Mouse (Mus musculus) liver, postnatal 0 days (tissue): Measurements from ENCODE around the gene Cry2.

Source experiments
- CTCF ChIP-seq: sonication (generic); IDR thresholded peaks from 2 replicates; pipeline ENCODE4 v1.5.1; 2016; ENCODE audit warnings: antibody characterized with exemption, low read depth
- EP300 ChIP-seq: IDR thresholded peaks from 2 replicates; pipeline ENCODE4 v1.6.1; 2016; ENCODE audit warnings: antibody characterized with exemption, low read depth, mild to moderate bottlenecking

DNA sequence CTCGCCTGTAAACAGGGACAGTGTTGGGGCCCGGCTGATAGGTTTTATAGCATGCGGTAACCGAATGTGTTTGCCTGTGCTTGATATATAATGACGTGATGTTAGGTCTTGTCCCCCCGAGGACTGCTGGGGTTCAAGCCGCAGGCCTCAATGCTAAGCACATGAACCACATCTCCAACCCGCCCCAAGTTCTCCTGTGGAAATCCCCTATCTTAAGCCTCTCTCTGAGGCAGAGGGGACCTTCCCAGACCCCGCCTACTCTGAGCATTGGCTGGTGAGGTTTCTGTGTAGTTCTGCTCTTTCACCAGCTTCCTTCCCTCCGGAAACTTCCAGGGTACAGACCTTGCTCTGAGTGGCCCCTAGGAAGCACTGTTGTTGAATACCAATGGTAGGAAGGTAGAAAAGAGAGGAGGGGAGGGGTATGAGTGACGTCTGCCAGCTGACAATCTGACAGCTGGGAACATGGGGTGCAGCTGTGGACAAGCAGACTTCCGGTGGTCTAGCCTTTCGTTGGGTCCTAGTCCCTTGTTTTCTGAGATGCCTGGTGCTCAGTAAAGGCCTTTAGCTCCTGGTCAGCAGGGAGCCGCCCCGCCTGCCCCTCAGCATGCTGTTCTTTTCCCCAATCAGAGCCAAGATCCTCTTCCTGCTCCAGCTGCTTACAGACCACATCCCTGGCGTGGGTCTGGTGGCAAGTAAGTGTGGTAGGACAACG lies 53.9 kb downstream of the Cry2 start:
- TF ChIP-seq CTCF (no peak), EP300 (no peak)
